Mouse (Mus musculus): ENCODE data around the gene Brd1.
"Not testable (repeated sequence)": the region's sequence is repeated elsewhere in the genome, so short reads cannot be mapped to it uniquely, and the experiment has no call there.

Brd1 gene

DNA sequence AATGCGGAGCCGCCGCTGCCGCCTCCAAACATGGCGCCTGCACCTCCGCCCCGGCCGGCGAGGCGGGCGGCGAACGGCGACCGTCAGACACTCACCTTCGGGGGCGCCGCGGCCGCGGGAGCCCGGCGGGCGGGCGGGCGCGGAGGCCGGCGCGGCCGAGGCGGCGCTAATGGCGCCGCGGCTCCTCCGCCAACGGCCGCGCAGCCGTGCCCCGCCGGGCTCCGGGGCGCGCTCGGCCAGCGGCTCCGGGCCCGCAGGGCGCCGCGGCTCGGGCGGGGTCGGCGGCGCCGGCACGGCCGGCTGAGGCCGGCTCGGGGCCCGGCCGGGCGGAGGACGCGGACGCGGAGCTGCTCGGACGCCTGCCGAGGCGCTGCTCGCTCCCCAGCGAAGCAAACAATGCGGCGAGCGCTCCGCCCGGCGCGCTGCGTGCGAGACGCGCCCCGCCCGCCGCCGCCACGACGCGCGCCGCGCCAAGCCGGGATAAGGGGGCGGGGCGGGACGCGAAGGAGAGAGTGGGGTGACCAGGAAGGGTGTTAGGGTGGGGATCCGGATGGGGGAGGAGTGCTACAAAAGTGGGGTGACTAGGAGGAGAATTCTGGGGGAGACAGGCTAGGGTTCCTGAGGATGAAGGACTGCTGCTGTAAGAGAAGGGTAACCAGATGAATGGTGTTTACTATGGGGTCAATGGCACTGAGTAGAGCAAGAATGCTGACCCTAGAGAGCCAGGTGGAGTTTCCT lies at the start of gene Brd1:
Gene Brd1, minus strand, starts transcription at position 400 of the 738 bp plus-strand sequence.
- peak; percentile 66 to 75 for DNase-seq

DNA sequence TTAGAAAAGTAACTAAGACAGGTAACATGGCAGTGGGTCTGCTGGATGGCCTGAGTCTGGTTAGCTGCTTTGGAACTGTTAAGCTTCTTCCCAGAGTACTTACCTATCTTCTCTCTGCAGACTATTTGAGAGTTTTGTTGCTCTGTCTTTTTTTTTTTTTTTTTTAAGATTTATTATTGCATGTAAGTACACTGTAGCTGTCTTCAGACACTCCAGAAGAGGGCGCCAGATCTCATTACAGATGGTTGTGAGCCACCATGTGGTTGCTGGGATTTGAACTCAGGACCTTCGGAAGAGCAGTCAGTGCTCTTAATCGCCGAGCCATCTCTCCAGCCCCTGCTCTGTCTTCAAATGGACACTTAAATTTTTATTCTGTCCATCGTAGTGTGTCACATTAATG lies 40.6 kb upstream of the Brd1 start:
- not testable (repeated sequence) for DNase-seq

DNA sequence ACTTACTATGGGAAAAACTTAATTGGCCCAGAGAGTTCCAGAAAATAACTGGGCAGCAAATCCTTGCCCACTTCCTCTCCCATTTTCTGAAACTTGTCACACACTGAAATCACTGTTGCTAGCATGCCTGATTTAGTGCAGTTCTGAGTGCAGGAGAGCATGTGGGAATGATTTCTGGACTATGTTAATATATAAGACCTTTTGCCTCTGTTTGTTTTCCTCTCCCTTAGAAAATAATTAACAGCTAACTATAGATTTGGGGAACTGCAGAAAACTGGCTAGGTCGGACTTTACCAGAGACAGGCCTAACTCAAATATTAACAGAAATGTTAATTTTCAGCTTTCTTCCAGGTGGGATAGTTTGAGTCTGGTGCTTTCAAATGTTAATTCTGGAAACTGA lies 34.5 kb upstream of the Brd1 start:
- no peak for DNase-seq

DNA sequence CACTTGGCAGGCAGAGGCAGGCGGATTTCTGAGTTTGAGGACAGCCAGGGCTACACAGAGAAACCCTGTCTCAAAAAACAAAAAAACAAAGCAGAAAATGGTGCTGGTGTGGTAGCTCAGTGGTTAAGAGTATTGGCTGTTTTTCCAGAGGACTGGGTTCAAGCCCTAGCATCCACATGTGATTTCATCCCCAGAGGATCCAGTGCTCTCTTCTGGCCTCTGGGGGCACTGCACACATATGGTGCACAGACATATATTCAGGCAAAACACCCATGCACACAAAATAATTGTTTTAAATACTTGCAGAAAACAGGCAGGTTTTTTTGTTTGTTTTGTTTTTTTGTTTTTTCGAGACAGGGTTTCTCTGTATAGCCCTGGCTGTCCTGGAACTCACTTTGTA lies 32.1 kb upstream of the Brd1 start:
- DNase-seq, result peak in 1 of 2 experiments; percentile 15

DNA sequence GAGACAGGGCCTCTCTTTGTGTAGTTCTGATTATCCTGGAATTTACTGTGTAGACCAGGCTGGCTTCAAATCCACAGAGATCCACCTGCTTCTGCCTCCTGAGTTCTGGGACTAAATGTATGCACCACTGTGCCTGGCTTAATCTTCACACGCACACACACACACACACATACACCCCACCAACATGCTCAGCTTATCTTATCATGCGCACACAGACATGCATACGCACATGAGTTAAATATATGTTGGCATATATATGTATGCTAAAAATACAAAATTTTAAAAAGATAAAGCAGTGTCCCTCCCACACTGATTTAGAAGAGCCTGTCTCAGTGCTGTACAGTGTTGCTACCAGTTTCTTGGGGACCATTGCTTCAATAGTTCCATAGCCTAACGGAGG lies 27.5 kb upstream of the Brd1 start:
- no peak for DNase-seq

DNA sequence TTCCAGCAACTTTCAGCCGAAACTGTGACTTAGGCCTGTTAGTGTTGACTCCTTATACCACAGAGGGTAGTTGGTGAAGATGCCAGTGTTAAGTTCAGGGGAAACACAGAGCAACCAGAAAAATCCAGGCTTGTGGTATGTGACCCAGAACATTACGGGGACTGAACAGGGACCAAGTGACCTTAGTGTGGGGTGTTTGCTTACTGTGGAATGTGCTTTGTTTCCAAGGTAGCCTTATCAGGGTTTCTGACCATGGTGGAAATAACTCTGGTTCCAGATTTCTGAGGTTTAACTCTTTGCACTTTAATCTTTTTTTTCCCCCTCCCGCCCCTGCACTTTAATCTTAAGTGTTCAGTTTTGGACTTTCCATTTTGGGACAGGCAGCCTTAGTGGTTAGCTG lies 24.0 kb upstream of the Brd1 start:
- no peak for DNase-seq

DNA sequence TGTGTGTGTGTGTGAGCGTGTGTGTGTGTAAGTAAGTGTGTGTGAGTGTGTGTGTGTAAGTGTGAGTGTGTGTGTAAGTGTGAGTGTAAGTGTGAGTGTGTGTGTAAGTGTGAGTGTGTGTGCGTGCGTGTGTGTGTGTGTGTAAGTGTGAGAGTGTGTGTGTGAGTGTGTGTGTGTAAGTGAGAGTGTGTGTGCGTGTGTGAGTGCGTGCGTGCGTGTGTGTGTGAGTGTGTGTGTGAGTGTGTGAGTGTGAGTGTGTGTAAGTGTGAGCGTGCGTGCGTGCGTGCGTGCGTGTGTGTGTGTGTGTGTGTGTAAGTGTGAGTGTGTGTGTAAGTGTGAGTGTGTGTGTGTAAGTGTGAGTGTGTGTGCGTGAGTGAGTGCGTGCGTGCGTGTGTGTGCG lies 21.7 kb upstream of the Brd1 start:
- DNase-seq, result no peak

DNA sequence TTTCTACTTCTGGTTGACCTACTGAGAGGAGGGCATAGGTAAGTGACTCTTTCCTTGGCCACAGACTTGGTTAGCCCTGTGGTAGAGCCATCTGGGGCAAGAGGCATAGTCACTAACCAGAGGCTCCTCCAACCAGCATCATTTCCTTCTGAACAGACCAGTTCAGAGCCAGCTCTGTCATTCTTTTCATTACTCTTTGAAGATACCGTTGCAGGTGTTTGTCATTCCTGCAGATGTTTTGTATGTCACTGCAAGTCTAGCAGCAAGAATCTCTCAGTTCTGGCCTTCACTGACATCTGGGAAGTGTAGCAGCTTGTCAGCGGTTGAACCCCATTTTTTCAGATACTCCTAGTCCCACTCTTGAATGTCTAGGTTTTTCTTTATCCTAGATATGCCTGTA lies 20.9 kb upstream of the Brd1 start:
- DNase-seq, result no peak

DNA sequence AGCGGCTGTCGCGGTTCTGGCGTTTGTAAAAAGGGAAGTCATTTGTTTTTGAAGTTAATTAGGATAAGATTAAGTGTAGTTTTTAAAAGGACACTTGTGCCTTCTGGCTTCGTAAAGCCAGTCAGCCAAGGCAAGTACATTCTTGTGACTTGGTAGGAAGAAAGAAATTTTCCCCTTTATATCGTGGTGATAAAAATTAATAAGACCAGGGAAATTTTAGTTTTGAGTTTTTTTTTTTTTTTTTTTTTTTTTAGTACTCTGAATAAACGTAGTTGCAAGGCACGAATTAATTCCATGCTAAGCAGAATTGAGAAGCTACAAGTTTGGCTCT lies 18.3 kb upstream of the Brd1 start:
- DNase-seq, result no peak

DNA sequence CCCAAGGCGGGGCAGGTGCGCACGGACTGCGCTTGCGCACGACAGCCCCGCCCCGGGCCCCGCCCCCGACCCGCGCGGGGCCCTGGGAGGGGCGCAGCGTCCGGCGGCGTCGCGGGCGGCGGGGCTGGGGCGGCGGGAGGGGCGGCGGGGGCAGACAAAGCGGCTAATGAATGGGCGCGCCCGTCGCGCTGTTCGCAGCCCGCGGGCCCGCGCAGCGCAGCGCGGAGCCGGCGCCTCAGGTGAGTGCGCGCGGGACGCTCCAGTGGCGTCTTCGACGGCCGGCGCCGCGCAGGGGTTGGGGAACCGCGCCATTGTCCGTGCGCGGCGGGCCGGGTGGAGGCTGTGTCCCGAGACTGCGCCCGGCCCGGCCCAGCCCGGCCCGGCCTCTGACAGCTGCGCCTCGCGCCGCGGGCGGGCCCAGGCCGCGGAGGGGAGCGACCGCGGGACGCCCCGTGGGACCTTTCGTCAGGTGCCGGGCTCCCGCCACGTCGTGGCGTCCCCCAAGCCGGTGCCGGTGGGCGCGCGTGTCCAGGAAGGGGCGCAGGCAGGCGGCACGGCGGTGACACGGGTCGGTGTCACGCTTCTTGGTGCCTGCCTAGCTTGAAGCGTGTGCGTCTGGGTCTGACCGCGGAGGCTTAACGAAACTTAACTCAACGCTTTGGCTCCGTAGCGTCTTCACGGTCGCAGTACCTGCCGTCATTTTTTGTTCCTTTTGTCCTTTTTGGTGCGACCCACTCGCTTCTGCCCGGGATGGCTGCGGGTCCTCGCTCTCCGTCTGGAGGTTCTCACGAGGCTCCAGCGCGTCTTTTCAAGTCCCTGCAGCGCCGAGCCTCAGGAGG lies 17.8 kb upstream of the Brd1 start, which contains the start of gene Zbed4:
Gene Zbed4, plus strand, starts transcription at position 97 of the 839 bp plus-strand sequence.
- peak; percentile 79 to 82 for DNase-seq

DNA sequence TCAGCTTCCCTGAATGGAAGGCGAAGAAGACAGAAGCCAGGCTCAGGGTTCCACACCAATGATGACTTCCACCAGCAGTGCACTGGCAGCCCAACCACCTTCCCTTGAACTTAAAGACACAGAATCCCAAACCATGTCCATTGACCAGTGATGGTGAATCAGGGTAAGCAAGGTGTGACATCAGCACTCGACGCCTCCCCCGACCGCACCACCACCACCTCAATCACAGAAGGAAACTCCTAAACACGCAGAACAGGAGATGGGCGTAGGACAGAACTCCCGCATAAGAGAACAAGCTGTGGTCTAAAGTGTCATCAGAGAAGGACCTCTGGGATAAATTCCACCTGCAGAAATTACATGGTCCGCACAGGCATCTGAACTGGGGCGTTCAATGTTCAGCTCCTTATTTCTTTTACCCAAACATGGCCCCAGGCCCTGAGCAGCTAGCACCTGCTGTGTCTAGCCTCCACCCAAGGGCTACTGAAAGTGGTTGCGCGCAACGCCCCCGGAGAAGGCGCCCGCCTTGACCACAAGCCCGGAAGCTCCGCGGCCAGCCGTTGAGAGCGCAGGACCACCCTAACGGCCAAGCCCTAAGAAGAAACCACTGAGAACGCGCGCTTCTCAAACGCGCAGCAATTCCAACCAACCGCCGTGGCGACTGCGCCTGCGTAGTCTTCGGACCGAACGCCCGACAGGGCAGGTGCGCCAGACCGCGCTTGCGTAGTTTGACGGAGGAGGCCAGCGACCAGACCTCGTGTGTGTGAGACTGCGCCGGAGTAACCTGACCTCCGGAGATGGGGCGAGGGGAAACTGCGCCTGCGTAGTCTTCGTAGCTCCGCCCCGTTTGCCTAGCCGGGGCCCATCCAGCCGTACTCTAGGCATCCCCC lies 16.9 kb upstream of the Brd1 start:
- DNase-seq, result peak; percentile 98

DNA sequence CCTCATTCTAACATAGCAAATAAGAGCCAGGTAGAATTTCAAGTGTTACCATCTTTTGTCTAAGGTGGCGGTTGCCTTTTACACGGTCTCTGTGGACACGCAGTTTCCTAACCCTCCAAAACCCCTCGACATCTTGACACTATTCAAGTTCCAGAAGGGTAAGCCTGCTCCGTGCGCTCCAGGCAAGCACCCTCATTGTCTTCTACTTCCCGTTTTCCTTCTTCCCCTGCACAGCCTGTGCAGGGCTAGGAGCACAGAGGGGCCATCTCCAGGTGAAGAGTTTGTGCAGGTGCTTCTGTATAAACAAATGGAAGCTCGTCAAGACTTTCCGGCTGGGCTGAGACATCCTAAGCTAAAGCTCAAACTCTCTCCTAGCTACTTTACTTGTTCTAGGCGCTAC lies 16.0 kb upstream of the Brd1 start:
- DNase-seq, result no peak

DNA sequence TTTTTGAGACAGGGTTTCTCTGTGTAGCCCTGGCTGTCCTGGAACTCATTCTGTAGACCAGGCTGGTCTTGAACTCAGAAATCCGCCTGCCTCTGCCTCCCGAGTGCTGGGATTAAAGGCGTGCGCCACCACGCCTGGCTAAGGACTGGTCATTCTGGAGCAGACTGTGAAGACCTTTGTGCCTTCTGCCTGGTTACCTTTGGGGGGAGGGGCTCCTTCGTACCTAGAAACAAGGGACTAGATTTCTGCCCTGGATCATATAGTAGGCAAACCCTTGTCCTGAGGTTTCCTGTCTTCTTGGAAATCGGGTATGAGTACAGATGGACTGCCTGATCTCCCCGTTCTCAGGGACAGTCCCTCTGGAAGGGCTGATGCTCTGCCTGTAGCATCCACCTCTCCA lies 15.6 kb upstream of the Brd1 start:
- not testable (repeated sequence) for DNase-seq

DNA sequence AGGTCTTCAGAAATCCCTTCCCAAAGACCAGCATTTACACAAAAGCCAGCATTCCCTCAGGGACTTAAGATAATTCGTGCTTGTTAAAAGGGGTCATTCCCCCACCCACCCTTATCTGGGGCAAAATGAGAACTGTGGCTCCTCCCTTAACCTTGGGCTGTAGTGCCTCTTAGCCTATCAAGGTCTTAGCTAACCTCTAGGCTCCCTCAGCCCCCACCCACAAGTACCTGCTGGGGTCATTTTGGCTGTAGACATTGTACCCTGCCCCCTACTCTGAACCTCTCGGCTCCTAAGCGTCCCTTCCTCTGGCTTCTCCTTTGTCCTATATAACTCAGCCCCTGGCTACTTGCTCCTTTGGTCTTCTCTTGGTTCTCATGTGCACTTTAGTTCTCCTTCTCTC lies 11.9 kb upstream of the Brd1 start:
- DNase-seq, result no peak

DNA sequence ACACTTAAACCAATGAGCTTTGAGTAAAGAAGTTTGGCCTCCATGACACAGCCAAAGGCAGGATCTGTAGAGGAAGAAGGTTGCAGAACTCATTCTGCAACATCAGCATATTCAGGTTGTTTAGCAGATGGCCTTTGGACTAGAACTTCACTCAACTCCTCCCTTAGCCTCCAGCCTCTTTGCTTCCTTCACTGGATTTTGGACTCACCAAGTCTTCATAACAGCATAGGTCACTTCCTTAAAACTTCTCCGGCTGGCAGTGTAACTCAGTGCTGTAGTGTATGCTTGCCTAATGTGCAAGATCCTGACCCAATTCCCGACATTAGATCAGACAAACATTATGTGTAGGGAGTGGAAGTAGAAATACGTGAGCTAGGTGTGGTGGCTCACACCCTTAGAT lies 11.3 kb upstream of the Brd1 start:
- DNase-seq, result no peak

DNA sequence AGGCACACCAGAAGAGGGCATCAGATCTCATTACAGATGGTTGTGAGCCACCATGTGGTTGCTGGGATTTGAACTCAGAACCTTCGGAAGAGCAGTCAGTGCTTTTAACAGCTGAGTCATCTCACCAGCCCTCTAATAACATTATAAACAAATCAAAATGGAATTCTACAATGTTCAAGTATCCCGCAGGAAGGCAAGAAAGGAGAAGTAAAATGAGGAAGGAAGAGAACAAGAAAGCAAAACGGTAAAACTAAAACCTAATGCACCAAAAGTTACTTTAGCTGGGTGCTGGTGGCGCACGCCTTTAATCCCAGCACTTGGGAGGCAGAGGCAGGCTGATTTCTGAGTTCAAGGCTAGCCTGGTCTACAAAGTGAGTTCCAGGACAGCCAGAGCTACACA lies 9.3 kb upstream of the Brd1 start:
- DNase-seq, result peak in 1 of 2 experiments; percentile 21

DNA sequence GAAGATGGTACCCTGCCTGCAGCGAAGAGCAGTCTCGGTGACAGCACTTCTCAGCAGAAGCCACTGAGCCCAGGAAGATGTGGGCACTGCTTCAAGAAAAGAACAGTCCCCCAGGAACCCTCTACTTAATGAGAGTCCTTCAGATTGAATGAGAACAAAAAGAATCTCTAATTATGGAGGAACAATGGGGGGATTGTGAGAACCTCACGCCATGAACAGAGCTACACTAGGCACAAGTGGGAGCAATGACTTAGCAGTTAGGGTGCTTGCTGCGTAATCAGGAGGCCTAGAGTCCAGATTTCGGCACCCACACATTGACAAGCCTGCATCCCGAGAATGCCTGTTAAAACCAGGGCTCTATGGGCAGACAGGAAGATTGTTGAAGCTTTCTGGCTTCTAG lies 7.3 kb upstream of the Brd1 start:
- no peak for DNase-seq

DNA sequence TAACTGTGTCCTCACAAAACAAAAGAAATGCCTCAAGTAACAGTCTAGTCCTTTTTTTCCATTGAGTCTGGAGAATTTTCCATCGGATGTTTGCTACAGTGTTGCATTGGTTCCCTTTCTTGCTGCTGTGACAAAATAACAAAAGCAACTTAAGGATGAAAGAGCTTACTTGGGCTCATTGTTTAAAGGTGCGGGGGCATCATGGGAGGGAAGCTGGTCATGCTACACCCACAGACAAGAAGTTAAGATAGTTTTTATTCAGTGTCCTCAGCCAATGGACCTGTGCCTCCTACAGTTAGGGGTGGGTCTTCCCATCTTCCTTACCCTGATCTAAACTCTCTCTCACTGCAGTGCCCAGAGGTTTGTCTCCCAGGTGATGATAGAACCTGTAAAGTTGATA lies 4.4 kb upstream of the Brd1 start:
- no peak for DNase-seq

DNA sequence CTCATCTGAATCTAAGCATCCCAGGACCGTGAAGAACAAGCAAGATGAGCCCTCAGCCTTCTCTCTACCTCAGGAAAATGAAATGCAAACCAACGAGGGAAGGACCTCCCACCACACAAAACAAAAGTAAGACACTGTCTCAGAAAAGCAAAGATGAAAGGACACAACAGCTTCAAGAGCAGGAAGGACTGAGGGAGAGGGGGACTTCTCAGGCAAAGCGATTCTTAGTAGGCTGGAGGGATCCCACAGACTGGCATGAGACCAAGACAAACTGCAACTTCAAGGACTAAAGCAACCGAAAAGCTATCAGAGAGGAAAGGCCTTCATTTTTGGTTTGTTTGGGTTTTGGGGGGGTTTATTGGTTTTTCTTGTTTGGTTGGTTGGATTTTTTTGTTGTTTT lies 2.1 kb upstream of the Brd1 start:
- no peak for DNase-seq

DNA sequence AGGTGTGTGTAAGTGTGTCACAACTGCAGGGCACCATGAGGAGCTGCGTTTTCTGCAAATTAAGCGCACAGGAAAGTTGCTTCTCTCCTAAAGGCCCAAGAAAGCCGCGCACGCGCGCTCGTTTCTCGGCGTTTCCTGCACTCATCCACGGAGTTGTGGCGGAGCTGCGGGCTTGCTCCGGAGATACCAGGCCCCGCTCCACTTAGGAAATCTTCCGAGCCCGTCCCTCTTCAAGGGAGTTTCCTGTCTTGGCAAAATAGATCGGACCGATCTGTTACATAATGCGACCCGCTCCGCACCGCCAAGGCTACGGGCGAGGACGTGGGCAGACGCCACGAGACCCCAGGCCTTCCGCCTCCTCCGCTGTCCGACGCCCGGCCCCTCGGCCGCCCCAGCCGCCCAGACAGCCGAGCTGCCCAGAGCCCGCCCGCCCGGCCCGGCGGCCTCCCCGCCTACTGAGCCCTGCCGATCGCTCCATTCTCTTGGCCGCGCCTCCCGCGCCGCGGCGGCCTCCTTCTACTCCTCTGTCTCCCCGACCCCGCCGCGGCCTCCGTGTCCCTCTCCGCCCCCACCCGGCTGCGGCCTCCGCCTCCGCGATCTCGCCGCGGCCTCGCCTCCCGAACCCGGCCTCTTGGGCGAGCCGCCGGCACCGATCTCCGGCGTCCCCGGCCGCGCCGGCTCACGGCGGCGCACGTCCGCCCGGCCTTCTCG lies 837 bp downstream of the Brd1 start:
- peak; percentile 63 to 64 for DNase-seq

DNA sequence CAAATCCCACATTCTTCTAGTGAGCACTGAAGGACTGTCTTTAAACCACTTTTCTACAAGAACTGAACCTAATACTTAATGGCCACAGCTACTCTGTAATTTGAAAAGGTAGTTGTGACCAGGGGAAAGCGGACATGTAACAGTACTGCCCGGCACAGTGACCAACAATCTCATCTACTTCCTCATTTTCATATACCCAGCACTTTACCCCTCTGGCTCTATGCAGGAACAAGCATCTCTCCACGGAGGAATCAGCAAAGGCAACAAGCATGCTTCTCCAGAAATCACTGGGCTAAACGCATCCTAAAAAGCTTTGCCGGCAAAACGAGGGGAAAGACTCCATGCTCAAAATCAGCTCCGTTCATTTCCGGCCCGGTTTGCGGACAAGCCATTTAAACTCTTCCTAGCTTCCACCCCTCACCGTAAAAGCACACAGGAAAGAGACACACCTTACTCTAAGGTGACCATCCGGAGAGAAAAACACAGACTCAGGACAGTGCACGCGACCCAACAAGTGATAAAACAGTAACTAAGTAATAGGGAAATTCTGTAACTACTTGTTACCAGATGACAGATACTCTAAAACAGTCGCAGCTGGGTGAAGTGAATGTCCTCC lies 1.5 kb downstream of the Brd1 start:
- DNase-seq, result peak in 1 of 2 experiments; percentile 14

DNA sequence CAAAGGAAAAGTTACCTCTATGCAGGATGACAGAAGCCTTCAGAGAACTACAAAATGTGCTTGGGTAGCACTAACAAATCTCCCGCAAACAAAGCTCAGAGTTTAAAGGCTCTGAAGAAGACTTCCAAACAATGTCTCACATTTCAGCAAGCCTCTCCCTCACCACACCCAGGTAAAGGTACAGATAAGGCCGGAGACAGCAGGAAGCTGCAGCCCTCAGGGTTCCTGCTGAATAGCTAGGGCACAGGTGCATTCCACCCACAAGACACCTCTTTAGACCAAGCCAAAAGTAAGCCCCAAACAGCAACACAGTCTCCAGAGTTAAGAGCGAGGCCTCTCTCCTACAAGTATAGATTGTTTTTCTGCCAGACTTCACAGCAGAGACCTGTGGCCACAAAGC lies 3.3 kb downstream of the Brd1 start:
- DNase-seq, result no peak
